Mouse (Mus musculus) lung, postnatal 0 days (tissue): ENCODE measurements at regions not wholly inside any gene's neighbourhood (a gene's known extent, or its start where the extent isn't known, plus 50 kb on each side); places are given as distances from the start of the nearest gene placed in this dataset.

Experiments
- CTCF ChIP-seq: IDR thresholded peaks from 2 replicates; pipeline ENCODE4 v1.5.1; 2016; ENCODE audit warnings: antibody characterized with exemption, mild to moderate bottlenecking
- EP300 ChIP-seq: IDR thresholded peaks from 2 replicates; pipeline ENCODE4 v1.6.1; 2016; ENCODE audit warnings: antibody characterized with exemption, mild to moderate bottlenecking, control low read depth

DNA sequence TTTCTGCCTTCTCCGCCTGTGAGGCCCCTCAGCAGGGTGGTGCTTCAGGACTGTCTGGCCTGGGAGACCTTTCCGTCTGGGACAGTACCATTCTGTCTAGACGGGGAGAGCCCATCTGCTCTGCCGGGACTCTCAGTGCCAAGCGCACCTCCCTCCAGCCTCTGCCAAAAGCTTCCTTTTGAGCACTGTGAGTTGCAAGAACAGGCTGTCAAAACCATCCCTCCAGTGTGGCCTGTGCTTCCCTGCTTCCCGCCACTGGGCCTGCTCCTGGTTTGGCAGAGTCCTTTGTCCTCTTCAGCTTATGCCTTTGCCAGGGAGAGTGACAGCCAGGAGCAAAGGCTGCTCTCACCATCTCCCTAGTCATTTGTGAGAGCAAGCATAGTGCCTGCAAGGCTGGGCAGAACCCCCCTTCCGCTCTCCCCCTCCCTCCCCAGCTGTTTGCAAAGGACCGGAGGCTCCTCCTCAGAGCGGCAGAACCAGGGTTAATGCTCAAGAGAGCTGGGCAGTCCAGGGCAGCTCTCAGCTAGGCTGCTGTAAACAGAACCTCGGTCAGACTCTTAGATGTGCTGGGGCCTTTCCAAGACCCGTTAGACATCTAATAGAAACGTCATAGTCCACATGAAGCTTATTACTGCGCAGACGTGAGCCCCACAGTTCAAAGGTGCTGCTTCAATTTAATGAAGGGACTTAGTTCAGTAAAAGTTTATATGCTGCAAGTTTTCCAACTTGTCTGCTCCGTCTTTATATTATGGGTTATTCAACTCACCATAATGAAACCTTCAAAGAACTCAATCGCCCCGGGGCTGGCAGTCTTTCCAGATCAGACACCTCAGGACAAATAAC, 247.2 kb downstream of the Irs2 start:
- no peak for TF ChIP-seq EP300
- TF ChIP-seq CTCF = no peak
